Mouse (Mus musculus): ENCODE results near the gene Ccm2. TPM values are rescaled to one million over a fixed set of nuclear protein-coding genes. Genes with fewer than 3 reads are reported as not detected.

Gene Ccm2
- polyA plus RNA-seq, 1 experiment from 2014 or later: 87.0 TPM

DNA sequence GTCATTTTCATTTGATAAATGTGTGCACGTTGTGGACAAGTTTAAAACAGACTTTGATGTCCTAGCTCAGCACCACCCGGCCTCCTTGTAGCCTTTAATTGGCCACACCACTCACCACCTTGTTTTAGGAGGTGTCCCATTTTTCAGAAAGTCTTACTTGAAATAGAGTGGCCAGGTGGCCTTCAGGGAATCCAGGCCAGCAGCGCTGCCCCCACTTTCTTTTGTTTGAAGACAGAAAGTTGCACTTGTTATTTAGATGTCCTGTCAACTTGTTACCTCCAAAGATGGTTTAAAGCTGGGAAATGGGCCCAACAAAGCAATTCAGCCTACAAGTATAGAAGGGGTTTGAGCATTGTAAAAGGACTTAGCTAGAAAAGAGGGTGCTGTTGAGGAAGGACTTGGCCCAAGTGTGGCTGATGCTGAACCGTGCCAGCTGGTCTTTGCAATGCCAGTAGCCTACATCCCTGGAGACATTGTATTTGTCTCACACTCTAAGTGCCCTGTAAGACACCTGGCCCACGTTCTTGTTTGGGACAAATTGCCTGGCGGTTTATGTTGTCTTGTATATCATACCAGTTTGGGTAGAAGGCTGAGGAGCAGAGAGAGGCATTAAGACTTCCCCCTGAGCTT lies 1.1 kb downstream of the Ccm2 start:
- H3K9ac ChIP-seq (ENCODE audit: low read length): peak overlapping the region; percentile 78
- peak overlapping the region; percentile 88 for H3K4me3 ChIP-seq (ENCODE audit: low read depth, low read length)
- H3K4me1 ChIP-seq (replicated peaks; ENCODE audit: control insufficient read depth, insufficient read depth, low read length): peaks cover 10% of the 10 kb centered on the region
- peak overlapping the region; percentile 97 for H3K27ac ChIP-seq (ENCODE audit: low read depth)
- 0 out of 2 replicates have a peak, but pooled peaks cover 2% of the 10 kb centered on the region for H3K36me3 ChIP-seq (ENCODE audit: control insufficient read depth, insufficient read depth, low read length)
- H3K4me2 ChIP-seq (ENCODE audit: low read length): peak overlapping the region; percentile 87
- no peaks in the 10 kb centered on the region for H3K9me3 ChIP-seq (ENCODE audit: control insufficient read depth, low read length)
- H3K27me3 ChIP-seq (replicated peaks; ENCODE audit: control insufficient read depth, insufficient read depth, low read length): no peaks in the 10 kb centered on the region
- no peak for ATAC-seq (replicated peaks; ENCODE audit: low FRiP score, low TSS enrichment, low read depth)
- DNase-seq (ENCODE audit: low spot score): no peak
- 26% methylated on average over 6 of the region's 6 CpGs for WGBS

DNA sequence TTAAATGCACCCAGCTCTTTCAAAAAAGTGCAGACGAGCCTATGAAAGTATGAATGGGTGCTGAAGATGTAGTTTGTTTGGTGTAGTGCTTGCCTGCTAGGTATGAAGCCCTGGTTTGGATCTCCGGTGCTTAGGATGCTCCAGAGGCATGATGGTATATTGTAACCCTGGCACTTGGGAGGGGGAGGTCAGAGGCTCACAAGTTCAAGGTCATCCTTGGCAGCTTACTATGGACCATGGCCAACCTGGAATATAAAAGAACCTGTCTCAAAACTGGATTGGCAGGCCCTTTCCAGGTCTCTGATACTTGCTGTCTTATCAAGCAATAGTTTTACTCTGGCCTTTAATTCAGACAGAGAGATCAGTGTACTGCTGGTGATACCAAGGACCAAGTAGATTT lies 3.1 kb downstream of the Ccm2 start:
- Histone ChIP-seq H3K4me1 (replicated peaks; ENCODE audit: control insufficient read depth, insufficient read depth, low read length) (peaks cover 10% of the 10 kb centered on the region), H3K36me3 (ENCODE audit: control insufficient read depth, insufficient read depth, low read length) (0 out of 2 replicates have a peak, but pooled peaks cover 5% of the 10 kb centered on the region), H3K4me3 (ENCODE audit: low read depth, low read length) (no peak overlapping the region), H3K27me3 (replicated peaks; ENCODE audit: control insufficient read depth, insufficient read depth, low read length) (no peaks in the 10 kb centered on the region), H3K4me2 (ENCODE audit: low read length) (no peak overlapping the region), H3K27ac (ENCODE audit: low read depth) (no peak overlapping the region), H3K9ac (ENCODE audit: low read length) (no peak overlapping the region), H3K9me3 (ENCODE audit: control insufficient read depth, low read length) (no peaks in the 10 kb centered on the region)
- 98% methylated on average over 2 of the region's 2 CpGs for WGBS
- ATAC-seq (replicated peaks; ENCODE audit: low FRiP score, low TSS enrichment, low read depth): no peak
- no peak for DNase-seq (ENCODE audit: low spot score)

DNA sequence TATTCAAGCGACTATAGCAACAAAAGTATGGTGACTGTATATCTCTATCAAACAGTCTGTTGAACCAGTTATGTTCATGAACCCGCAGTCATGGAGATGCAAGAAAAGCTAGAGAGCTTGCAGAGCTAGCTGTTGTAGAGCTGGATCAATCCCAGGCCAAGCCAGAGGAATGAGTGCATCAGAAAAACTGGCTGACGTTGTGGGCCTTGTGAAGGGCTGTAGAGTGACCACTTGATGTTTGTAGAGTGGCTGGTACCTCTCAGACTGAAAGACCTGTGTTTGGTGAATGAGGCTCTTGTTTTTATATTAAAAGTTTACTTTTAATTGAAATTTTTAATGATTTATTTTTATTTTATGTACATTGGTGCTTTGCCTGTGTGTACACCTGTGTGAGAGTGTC lies 3.5 kb downstream of the Ccm2 start:
- H3K4me3 ChIP-seq (ENCODE audit: low read depth, low read length): no peak overlapping the region
- WGBS: 92% methylated on average over 3 of the region's 3 CpGs
- H3K4me1 ChIP-seq (replicated peaks; ENCODE audit: control insufficient read depth, insufficient read depth, low read length): peaks cover 10% of the 10 kb centered on the region
- no peak overlapping the region for H3K4me2 ChIP-seq (ENCODE audit: low read length)
- H3K27me3 ChIP-seq (replicated peaks; ENCODE audit: control insufficient read depth, insufficient read depth, low read length): no peaks in the 10 kb centered on the region
- no peak for ATAC-seq (replicated peaks; ENCODE audit: low FRiP score, low TSS enrichment, low read depth)
- no peak overlapping the region for H3K9ac ChIP-seq (ENCODE audit: low read length)
- no peak overlapping the region for H3K27ac ChIP-seq (ENCODE audit: low read depth)
- H3K9me3 ChIP-seq (ENCODE audit: control insufficient read depth, low read length): no peaks in the 10 kb centered on the region
- H3K36me3 ChIP-seq (ENCODE audit: control insufficient read depth, insufficient read depth, low read length): 0 out of 2 replicates have a peak, but pooled peaks cover 5% of the 10 kb centered on the region
- no peak for DNase-seq (ENCODE audit: low spot score)

DNA sequence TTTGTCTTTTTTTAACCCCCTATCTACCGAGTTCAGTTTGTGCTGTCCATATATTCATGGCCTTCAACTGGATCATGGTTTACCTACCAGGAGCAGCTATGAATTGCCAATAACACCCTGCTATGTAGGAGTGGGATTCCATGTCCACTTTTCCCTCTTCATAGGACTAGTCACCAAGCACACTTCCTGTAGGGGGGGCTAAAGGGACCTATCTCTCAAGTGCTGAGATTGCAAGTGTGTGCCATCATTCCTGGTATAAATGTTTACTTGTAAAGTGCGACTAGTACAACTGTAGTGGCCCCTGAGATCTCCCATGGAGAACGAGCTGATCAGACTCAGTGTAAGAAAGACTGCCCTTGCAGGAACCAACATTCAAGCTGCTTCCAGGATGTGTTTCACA lies 11.5 kb downstream of the Ccm2 start:
- H3K9me3 ChIP-seq (ENCODE audit: control insufficient read depth, low read length): no peaks in the 10 kb centered on the region
- ATAC-seq (replicated peaks; ENCODE audit: low FRiP score, low TSS enrichment, low read depth) (no peak), DNase-seq (ENCODE audit: low spot score) (no peak)
- no peaks in the 10 kb centered on the region for H3K27me3 ChIP-seq (replicated peaks; ENCODE audit: control insufficient read depth, insufficient read depth, low read length)
- H3K4me1 ChIP-seq (replicated peaks; ENCODE audit: control insufficient read depth, insufficient read depth, low read length): peaks cover 5% of the 10 kb centered on the region; the same call in 1 of the 2 replicates
- H3K4me3 ChIP-seq (ENCODE audit: low read depth, low read length): no peak overlapping the region
- WGBS: 72% methylated on average over 3 of the region's 3 CpGs
- 0 out of 2 replicates have a peak, but pooled peaks cover 4% of the 10 kb centered on the region for H3K36me3 ChIP-seq (ENCODE audit: control insufficient read depth, insufficient read depth, low read length)
- no peak overlapping the region for H3K27ac ChIP-seq (ENCODE audit: low read depth)
- no peak overlapping the region for H3K9ac ChIP-seq (ENCODE audit: low read length)
- no peak overlapping the region for H3K4me2 ChIP-seq (ENCODE audit: low read length)

DNA sequence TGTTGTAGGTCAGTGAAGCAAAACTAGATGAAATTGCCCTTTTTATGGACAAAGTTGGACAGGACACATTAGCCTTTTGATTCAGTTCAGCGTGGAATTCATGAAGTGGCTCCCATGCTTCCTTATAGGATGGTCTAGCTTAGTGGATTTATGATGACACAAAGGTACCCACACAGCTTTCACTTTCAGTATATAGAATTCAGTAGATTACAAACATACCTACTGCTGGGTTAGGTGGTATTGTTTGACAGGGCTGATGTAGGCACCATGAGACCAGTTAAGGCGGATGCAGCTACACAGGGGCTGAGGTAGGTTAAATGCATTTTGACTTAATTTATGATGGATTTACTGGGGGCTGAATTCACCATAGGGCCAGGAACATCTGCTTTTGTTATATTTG lies 13.3 kb downstream of the Ccm2 start:
- Histone ChIP-seq H3K27me3 (replicated peaks; ENCODE audit: control insufficient read depth, insufficient read depth, low read length) (no peaks in the 10 kb centered on the region), H3K9ac (ENCODE audit: low read length) (no peak overlapping the region), H3K36me3 (ENCODE audit: control insufficient read depth, insufficient read depth, low read length) (0 out of 2 replicates have a peak, but pooled peaks cover 6% of the 10 kb centered on the region), H3K4me2 (ENCODE audit: low read length) (no peak overlapping the region), H3K4me1 (replicated peaks; ENCODE audit: control insufficient read depth, insufficient read depth, low read length) (peaks cover 5% of the 10 kb centered on the region; the same call in 1 of the 2 replicates), H3K27ac (ENCODE audit: low read depth) (no peak overlapping the region), H3K4me3 (ENCODE audit: low read depth, low read length) (no peak overlapping the region), H3K9me3 (ENCODE audit: control insufficient read depth, low read length) (no peaks in the 10 kb centered on the region)
- DNase-seq (ENCODE audit: low spot score) (no peak), ATAC-seq (replicated peaks; ENCODE audit: low FRiP score, low TSS enrichment, low read depth) (no peak)
- WGBS: 86% methylated on average over 2 of the region's 2 CpGs

DNA sequence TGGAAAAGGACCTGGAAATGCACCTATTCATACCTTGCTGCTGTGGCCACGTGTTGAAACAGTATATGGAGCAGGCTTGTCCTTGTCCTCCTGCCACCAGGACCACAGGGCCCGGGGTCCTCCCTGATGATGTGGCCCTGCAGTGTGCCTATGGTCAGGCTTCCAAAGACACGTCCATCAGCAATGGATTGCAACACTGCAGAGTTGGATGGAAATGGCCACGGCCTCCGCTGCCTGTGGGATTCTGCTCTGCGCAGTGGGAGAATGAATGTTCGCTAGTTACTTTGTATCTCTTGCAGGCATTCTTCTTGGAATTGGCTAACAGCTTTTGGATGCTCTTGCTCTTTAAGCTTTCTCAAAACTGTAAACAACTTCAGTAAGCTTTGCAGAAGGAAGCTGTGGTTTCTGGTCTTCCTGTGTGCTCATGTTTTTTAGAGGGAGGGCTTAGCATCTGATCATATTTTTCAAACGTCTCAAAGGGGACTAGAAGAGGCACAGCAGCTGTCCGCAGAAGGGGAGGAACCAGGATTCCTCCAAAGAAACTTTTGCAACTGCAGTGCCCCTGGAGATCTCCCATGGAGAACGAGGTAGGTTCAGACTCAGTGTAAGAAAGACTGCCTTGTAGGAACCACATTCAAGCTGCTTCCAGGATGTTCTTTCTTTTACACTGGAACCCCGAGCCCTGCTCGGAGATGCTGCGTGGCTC lies 14.1 kb downstream of the Ccm2 start:
- H3K36me3 ChIP-seq (ENCODE audit: control insufficient read depth, insufficient read depth, low read length): 0 out of 2 replicates have a peak, but pooled peaks cover 6% of the 10 kb centered on the region
- H3K4me2 ChIP-seq (ENCODE audit: low read length): peak overlapping the region; percentile 18; the same call in 1 of the 2 replicates
- peaks cover 5% of the 10 kb centered on the region; the same call in 1 of the 2 replicates for H3K4me1 ChIP-seq (replicated peaks; ENCODE audit: control insufficient read depth, insufficient read depth, low read length)
- H3K4me3 ChIP-seq (ENCODE audit: low read depth, low read length): no peak overlapping the region
- H3K9ac ChIP-seq (ENCODE audit: low read length): no peak overlapping the region
- no peak for DNase-seq (ENCODE audit: low spot score)
- WGBS: 77% methylated on average over 13 of the region's 13 CpGs
- peak overlapping the region; percentile 57; the same call in 1 of the 2 replicates for H3K27ac ChIP-seq (ENCODE audit: low read depth)
- H3K9me3 ChIP-seq (ENCODE audit: control insufficient read depth, low read length): no peaks in the 10 kb centered on the region
- no peaks in the 10 kb centered on the region for H3K27me3 ChIP-seq (replicated peaks; ENCODE audit: control insufficient read depth, insufficient read depth, low read length)
- ATAC-seq (replicated peaks; ENCODE audit: low FRiP score, low TSS enrichment, low read depth): no peak

DNA sequence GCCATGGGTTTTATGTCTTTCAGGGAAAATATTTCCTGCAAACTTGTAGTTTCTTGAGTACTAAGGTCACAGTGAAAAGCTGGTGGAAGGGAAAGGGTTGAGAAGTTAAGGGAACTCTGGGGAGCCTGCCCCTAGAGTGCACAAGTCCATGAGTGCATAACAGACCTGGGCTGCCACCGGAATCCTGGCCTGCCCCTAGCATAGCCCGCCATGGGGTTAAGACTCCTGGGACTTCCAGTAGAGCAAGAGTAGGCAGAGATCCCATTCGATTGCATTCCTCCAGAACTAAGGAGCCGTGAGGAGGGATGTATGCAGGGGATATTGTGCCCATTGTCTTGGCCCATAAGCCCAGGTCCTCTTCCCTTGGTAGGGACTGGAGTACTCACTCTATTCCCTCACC lies 14.8 kb downstream of the Ccm2 start:
- H3K4me3 ChIP-seq (ENCODE audit: low read depth, low read length): no peak overlapping the region
- H3K4me2 ChIP-seq (ENCODE audit: low read length): 0 out of 2 replicates have a peak overlapping the region, but pooled peaks have one; percentile 13
- ATAC-seq (replicated peaks; ENCODE audit: low FRiP score, low TSS enrichment, low read depth): no peak

DNA sequence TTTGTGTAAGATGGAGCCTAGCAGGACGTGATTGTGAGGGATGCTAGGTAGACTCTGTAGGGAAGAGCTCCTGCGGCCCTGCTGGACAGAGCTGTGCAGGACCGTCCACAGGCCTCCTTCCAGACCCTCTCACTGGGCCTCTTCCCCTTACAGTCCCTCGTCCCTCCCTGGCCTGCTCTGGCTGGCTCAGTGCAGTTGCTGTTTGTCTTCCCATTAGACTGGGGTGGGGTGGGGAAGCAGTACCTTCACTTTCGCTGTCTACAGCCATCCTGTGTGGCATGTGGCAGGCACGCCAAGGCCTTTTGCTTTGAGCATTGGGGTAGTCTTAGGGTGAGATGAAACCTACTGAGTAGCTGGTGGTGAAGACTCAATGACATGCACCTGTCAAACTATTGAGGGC lies 15.7 kb downstream of the Ccm2 start:
- Histone ChIP-seq H3K4me3 (ENCODE audit: low read depth, low read length) (no peak overlapping the region), H3K27me3 (replicated peaks; ENCODE audit: control insufficient read depth, insufficient read depth, low read length) (no peaks in the 10 kb centered on the region), H3K4me1 (replicated peaks; ENCODE audit: control insufficient read depth, insufficient read depth, low read length) (peaks cover 5% of the 10 kb centered on the region; the same call in 1 of the 2 replicates), H3K9ac (ENCODE audit: low read length) (no peak overlapping the region), H3K36me3 (ENCODE audit: control insufficient read depth, insufficient read depth, low read length) (0 out of 2 replicates have a peak, but pooled peaks cover 6% of the 10 kb centered on the region), H3K27ac (ENCODE audit: low read depth) (no peak overlapping the region), H3K9me3 (ENCODE audit: control insufficient read depth, low read length) (no peaks in the 10 kb centered on the region), H3K4me2 (ENCODE audit: low read length) (no peak overlapping the region)
- WGBS: 67% methylated on average over 6 of the region's 6 CpGs
- ATAC-seq (replicated peaks; ENCODE audit: low FRiP score, low TSS enrichment, low read depth) (no peak), DNase-seq (ENCODE audit: low spot score) (no peak)

More for the DNA sequence above, 14.8 kb downstream of the Ccm2 start:
- Histone ChIP-seq H3K9me3 (ENCODE audit: control insufficient read depth, low read length) (no peaks in the 10 kb centered on the region), H3K36me3 (ENCODE audit: control insufficient read depth, insufficient read depth, low read length) (0 out of 2 replicates have a peak, but pooled peaks cover 6% of the 10 kb centered on the region), H3K27ac (ENCODE audit: low read depth) (peak overlapping the region; percentile 43; the same call in 1 of the 2 replicates), H3K27me3 (replicated peaks; ENCODE audit: control insufficient read depth, insufficient read depth, low read length) (no peaks in the 10 kb centered on the region), H3K9ac (ENCODE audit: low read length) (no peak overlapping the region), H3K4me1 (replicated peaks; ENCODE audit: control insufficient read depth, insufficient read depth, low read length) (peaks cover 5% of the 10 kb centered on the region; the same call in 1 of the 2 replicates)
- WGBS: 88% methylated on average over 4 of the region's 4 CpGs
- DNase-seq (ENCODE audit: low spot score): no peak

Measured in intestine, embryonic 14.5 days (tissue).